Mouse (Mus musculus) MEL (cell line): ENCODE results near the gene Mtfp1. TPM values are rescaled to one million over a fixed set of nuclear protein-coding genes. Genes with fewer than 3 reads are reported as not detected.

Experiments
- DNase-seq: peaks from one replicate; pipeline ENCODE4 v3.0.0; 2011; ENCODE audit warnings: low read depth, low spot score
- H3K27ac ChIP-seq: 2 replicates; pipeline ENCODE4 v1.5.1; 2012; ENCODE audit warnings: low read depth, mild to moderate bottlenecking, control low read depth, low read length, moderate library complexity; ENCODE audit not compliant: control insufficient read depth
- H3K27me3 ChIP-seq, 2 experiments: fragments of 150-350 bp in 1 of 2; sonication (generic) in 1 of 2; 2 replicates each; pipeline ENCODE4 v1.6.1; 2012; ENCODE audit warnings: low read length in 2 of 2, mild to moderate bottlenecking in 2 of 2, improper control_type of control experiment in 1 of 2, moderate library complexity in 1 of 2; ENCODE audit not compliant: insufficient read depth in 2 of 2, control insufficient read depth in 1 of 2
- H3K36me3 ChIP-seq, 2 experiments: 2 replicates each; pipeline ENCODE4 v1.6.1; 2012 to 2014; ENCODE audit warnings: low read length in 2 of 2, improper control_type of control experiment in 1 of 2, inconsistent platforms in 1 of 2, mild to moderate bottlenecking in 1 of 2; ENCODE audit not compliant: insufficient read depth in 2 of 2, control insufficient read depth in 1 of 2
- H3K4me1 ChIP-seq, 2 experiments: fragments of 150-350 bp in 1 of 2; sonication (generic) in 1 of 2; 2 replicates each; pipeline ENCODE4 v1.6.1; 2012; ENCODE audit warnings: low read length in 2 of 2, improper control_type of control experiment in 1 of 2, mild to moderate bottlenecking in 1 of 2; ENCODE audit not compliant: insufficient read depth in 2 of 2, control insufficient read depth in 1 of 2
- H3K4me3 ChIP-seq, 2 experiments: fragments of 150-350 bp in 1 of 2; sonication (generic) in 1 of 2; 2 replicates each; pipeline ENCODE4 v1.5.1; 2012; ENCODE audit warnings: low read depth in 2 of 2, low read length in 2 of 2, mild to moderate bottlenecking in 2 of 2, moderate library complexity in 2 of 2, control low read depth in 1 of 2, improper control_type of control experiment in 1 of 2; ENCODE audit not compliant: control insufficient read depth in 1 of 2, insufficient read depth in 1 of 2
- H3K79me2 ChIP-seq: 2 replicates; pipeline ENCODE4 v1.6.1; 2012; ENCODE audit warnings: mild to moderate bottlenecking, low read length, moderate library complexity; ENCODE audit not compliant: control insufficient read depth, poor library complexity, insufficient read depth
- H3K9ac ChIP-seq: 2 replicates; pipeline ENCODE4 v1.6.1; 2012; ENCODE audit warnings: low read depth, mild to moderate bottlenecking, control low read depth, low read length, moderate library complexity; ENCODE audit not compliant: control insufficient read depth, poor library complexity, severe bottlenecking
- H3K9me3 ChIP-seq: fragments of 150-350 bp; sonication (generic); replicated peaks from 2 replicates; pipeline ENCODE4 v1.6.1; 2012; ENCODE audit warnings: mild to moderate bottlenecking, low read length, improper control_type of control experiment, moderate library complexity; ENCODE audit not compliant: insufficient read depth
- BHLHE40 ChIP-seq: IDR thresholded peaks from 2 replicates; pipeline ENCODE4 v1.6.1; 2012; ENCODE audit warnings: low read depth, mild to moderate bottlenecking, inconsistent platforms, low read length, improper control_type of control experiment, borderline replicate concordance
- CTCF ChIP-seq, 3 experiments: IDR thresholded peaks in 2 of 3; conservative IDR thresholded peaks in 1 of 3; 2 replicates each; pipeline ENCODE4 v1.5.1; 2011 to 2012; ENCODE audit warnings: low read length in 3 of 3, low read depth in 2 of 3, mild to moderate bottlenecking in 2 of 3, improper control_type of control experiment in 1 of 3, inconsistent platforms in 1 of 3, mixed read lengths in 1 of 3, moderate library complexity in 1 of 3; ENCODE audit not compliant: control insufficient read depth in 1 of 3, insufficient read depth in 1 of 3, poor library complexity in 1 of 3, severe bottlenecking in 1 of 3
- EP300 ChIP-seq, 2 experiments: IDR thresholded peaks; 2 replicates each; pipeline ENCODE4 v1.6.1; 2011; ENCODE audit warnings: improper control_type of control experiment in 2 of 2, low read length in 2 of 2, low read depth in 1 of 2, mild to moderate bottlenecking in 1 of 2
- GABPA ChIP-seq: IDR thresholded peaks from 2 replicates; pipeline ENCODE4 v1.6.1; 2012; ENCODE audit warnings: low read depth, mild to moderate bottlenecking, inconsistent platforms, low read length, improper control_type of control experiment, moderate library complexity
- GATA1 ChIP-seq: IDR thresholded peaks from 2 replicates; pipeline ENCODE4 v1.6.1; 2011; ENCODE audit warnings: low read depth, low read length, improper control_type of control experiment
- HCFC1 ChIP-seq: IDR thresholded peaks from 2 replicates; pipeline ENCODE4 v1.6.1; 2012; ENCODE audit warnings: low read depth, mild to moderate bottlenecking, inconsistent platforms, low read length, improper control_type of control experiment, moderate library complexity
- JUND ChIP-seq: IDR thresholded peaks from 2 replicates; pipeline ENCODE4 v1.6.1; 2011; ENCODE audit warnings: low read depth, mild to moderate bottlenecking, improper control_type of control experiment, low read length
- MAFK ChIP-seq: IDR thresholded peaks from 2 replicates; pipeline ENCODE4 v1.6.1; 2011; ENCODE audit warnings: low read depth, mild to moderate bottlenecking, low read length, improper control_type of control experiment, borderline replicate concordance
- MAX ChIP-seq: IDR thresholded peaks from 2 replicates; pipeline ENCODE4 v1.6.1; 2011; ENCODE audit warnings: low read length, improper control_type of control experiment
- MXI1 ChIP-seq: IDR thresholded peaks from 2 replicates; pipeline ENCODE4 v1.6.1; 2011; ENCODE audit warnings: mild to moderate bottlenecking, low read depth, low read length, improper control_type of control experiment
- MYC ChIP-seq: IDR thresholded peaks from 2 replicates; pipeline ENCODE4 v1.6.1; 2011; ENCODE audit warnings: low read depth, mild to moderate bottlenecking, low read length, improper control_type of control experiment, moderate library complexity
- NELFE ChIP-seq: IDR thresholded peaks from 2 replicates; pipeline ENCODE4 v1.6.1; 2011; ENCODE audit warnings: low read depth, low read length, improper control_type of control experiment
- POLR2A ChIP-seq, 2 experiments: IDR thresholded peaks; 2 replicates each; pipeline ENCODE4 v1.6.1; 2011 to 2012; ENCODE audit warnings: low read length in 2 of 2, mild to moderate bottlenecking in 2 of 2, control low read depth in 1 of 2, improper control_type of control experiment in 1 of 2, low read depth in 1 of 2, moderate library complexity in 1 of 2; ENCODE audit not compliant: control insufficient read depth in 1 of 2, insufficient read depth in 1 of 2, poor library complexity in 1 of 2
- RAD21 ChIP-seq: IDR thresholded peaks from 2 replicates; pipeline ENCODE4 v1.6.1; 2011; ENCODE audit warnings: mild to moderate bottlenecking, low read depth, low read length, improper control_type of control experiment
- RCOR1 ChIP-seq: IDR thresholded peaks from 2 replicates; pipeline ENCODE4 v1.6.1; 2012; ENCODE audit warnings: low read depth, mild to moderate bottlenecking, inconsistent platforms, low read length, improper control_type of control experiment
- SIN3A ChIP-seq: IDR thresholded peaks from 2 replicates; pipeline ENCODE4 v1.6.1; 2012; ENCODE audit warnings: low read length, improper control_type of control experiment, inconsistent platforms
- SMC3 ChIP-seq: IDR thresholded peaks from 2 replicates; pipeline ENCODE4 v1.6.1; 2011; ENCODE audit warnings: low read depth, low read length, improper control_type of control experiment
- TAL1 ChIP-seq: IDR thresholded peaks from 2 replicates; pipeline ENCODE4 v1.6.1; 2012; ENCODE audit warnings: mild to moderate bottlenecking, inconsistent platforms, low read length, moderate library complexity, mixed read lengths
- TCF12 ChIP-seq: IDR thresholded peaks from 2 replicates; pipeline ENCODE4 v1.6.1; 2014; ENCODE audit warnings: low read depth, mild to moderate bottlenecking, inconsistent platforms, low read length, improper control_type of control experiment, moderate library complexity
- USF1 ChIP-seq: IDR thresholded peaks from 2 replicates; pipeline ENCODE4 v1.6.1; 2014; ENCODE audit warnings: low read depth, mild to moderate bottlenecking, inconsistent platforms, low read length, improper control_type of control experiment, moderate library complexity
- USF2 ChIP-seq, 2 experiments: IDR thresholded peaks; 2 replicates each; pipeline ENCODE4 v1.6.1; 2011 to 2012; ENCODE audit warnings: improper control_type of control experiment in 2 of 2, low read length in 2 of 2, borderline replicate concordance in 1 of 2, inconsistent platforms in 1 of 2, low read depth in 1 of 2, mild to moderate bottlenecking in 1 of 2; ENCODE audit not compliant: insufficient read depth in 1 of 2
- ZC3H11A ChIP-seq: IDR thresholded peaks from 2 replicates; pipeline ENCODE4 v1.6.1; 2012; ENCODE audit warnings: low read depth, mild to moderate bottlenecking, inconsistent platforms, low read length, improper control_type of control experiment
- ZKSCAN1 ChIP-seq: IDR thresholded peaks from 2 replicates; pipeline ENCODE4 v1.6.1; 2012; ENCODE audit warnings: low read depth, mild to moderate bottlenecking, inconsistent platforms, low read length, improper control_type of control experiment, moderate library complexity
- ZMIZ1 ChIP-seq: IDR thresholded peaks from 2 replicates; pipeline ENCODE4 v1.6.1; 2012; ENCODE audit warnings: low read depth, mild to moderate bottlenecking, inconsistent platforms, low read length, improper control_type of control experiment, moderate library complexity
- ZNF384 ChIP-seq: IDR thresholded peaks from 2 replicates; pipeline ENCODE4 v1.6.1; 2012; ENCODE audit warnings: low read depth, mild to moderate bottlenecking, inconsistent platforms, low read length, improper control_type of control experiment
- polyA plus RNA-seq, 2 experiments: library from polyadenylated mRNA; stranded (reverse) in 1 of 2; unstranded in 1 of 2; fragments of >175 nt in 1 of 2; fragments of >200 nt in 1 of 2; gene quantifications; 2 replicates each; pipeline versions ENCODE4 v1.2.1 to v1.2.4; 2012; ENCODE audit warnings: low replicate concordance in 2 of 2, low read depth in 1 of 2; ENCODE audit not compliant: insufficient read length in 2 of 2, insufficient read depth in 1 of 2, missing spikeins in 1 of 2
- total RNA-seq: library from RNA; depleted of rRNA; stranded (reverse); fragments of 300-350 nt; gene quantifications from 2 replicates; pipeline ENCODE4 v1.2.3, GENCODE M21; 2012

The Mtfp1 gene
- total and polyA plus RNA-seq, 3 experiments = 70.5 to 84.8 TPM; not detected in 1

DNA sequence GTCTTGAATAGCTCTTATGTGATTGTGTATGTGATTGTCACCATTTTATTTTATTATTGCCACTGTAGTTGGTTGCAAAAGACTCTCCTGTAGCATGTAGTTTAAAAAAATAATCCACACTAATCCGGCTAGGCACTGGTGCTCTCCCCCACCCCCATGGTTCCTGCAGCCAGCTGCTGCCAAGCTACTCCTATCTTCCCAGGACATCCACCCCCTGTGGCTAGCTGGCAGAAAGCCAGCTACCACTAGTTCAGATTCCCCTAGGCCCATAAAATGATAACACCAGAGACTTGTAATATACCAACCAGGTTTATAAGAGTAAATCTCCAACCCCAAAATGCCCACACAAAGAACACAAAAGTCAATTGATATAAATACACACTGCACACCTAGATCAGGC is 9.0 kb downstream of the Mtfp1 start (continued):
- TF ChIP-seq USF1 = no peak

DNA sequence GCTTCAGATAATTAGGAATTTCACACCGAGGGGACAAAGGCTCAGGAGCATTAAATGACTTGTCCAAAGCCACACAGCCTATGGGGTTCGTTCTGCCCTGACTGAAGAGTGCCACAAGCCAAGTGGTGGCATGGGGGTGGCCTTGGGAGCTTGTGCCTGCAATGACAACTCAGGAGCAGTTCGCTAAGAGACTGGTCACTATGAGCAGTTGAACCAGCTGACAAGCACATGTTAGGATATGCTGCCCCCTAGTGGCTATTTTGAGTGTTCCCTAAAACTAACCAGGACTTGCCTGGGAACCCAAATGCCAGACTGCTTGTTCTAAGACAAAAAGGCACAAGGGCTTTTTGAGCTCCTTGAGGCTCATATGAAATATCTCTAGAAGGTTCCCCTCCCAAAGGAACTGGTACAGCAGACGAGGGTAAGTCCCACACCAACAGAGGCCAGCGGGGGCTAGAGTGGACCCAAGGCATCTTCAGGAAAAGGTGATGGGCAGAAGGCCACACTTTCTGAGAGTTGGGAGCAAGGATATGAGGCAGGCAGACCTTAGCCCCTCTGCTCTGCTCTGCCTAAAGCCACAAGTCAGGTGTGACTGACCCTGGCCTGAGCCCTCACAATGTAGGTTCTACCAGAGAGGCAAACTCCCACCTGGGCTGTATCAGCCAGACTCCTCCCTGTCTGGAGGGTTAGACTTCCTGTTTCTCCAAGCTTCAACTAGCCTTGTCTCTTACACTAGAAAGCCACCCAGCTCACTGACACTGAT is 11.7 kb downstream of the Mtfp1 start:
- peak; percentile 84 for DNase-seq
- TF ChIP-seq ZNF384 (no peak), USF2 (IDR thresholded peaks at IDR 0.05; ENCODE audit: borderline replicate concordance in 1 of 2, insufficient read depth in 1 of 2, low read depth in 1 of 2, low read length in 2 of 2) (no peak), POLR2A (IDR thresholded peaks at IDR 0.05; ENCODE audit: control insufficient read depth in 1 of 2, insufficient read depth in 1 of 2, low read depth in 1 of 2, low read length in 2 of 2, poor library complexity in 1 of 2) (no peak), ZKSCAN1 (no peak), SMC3 (peak; percentile 68), ZMIZ1 (no peak), EP300 (IDR thresholded peaks at IDR 0.05; ENCODE audit: low read depth in 1 of 2, low read length in 2 of 2) (no peak), SIN3A (no peak), TCF12 (no peak), JUND (no peak), MAX (peak; percentile 82), GABPA (no peak), MYC (peak; percentile 97), BHLHE40 (no peak), CTCF (IDR thresholded peaks at IDR 0.05 in 2 of 3, conservative IDR thresholded peaks at IDR 0.05 in 1 of 3; ENCODE audit: control insufficient read depth in 1 of 3, insufficient read depth in 1 of 3, low read depth in 2 of 3, low read length in 3 of 3, poor library complexity in 1 of 3, severe bottlenecking in 1 of 3) (peak; percentile 69 to 87 (median 86)), RAD21 (peak; percentile 88), GATA1 (no peak), USF1 (peak; percentile 52; the same call in 1 of the 2 replicates), TAL1 (no peak), NELFE (no peak), HCFC1 (no peak), MAFK (no peak), ZC3H11A (peak; percentile 64), MXI1 (no peak), RCOR1 (no peak)
- TF ChIP-seq, all 39 proteins: peak for 7

More for the DNA sequence above, 11.7 kb downstream of the Mtfp1 start:
- Histone ChIP-seq H3K9me3 (no peaks in the 10 kb centered on the region), H3K36me3 (peaks cover 0 to 11% of the 10 kb centered on the region in 2 experiments; a peak in 2 of 4 replicates), H3K79me2 (no peaks in the 10 kb centered on the region), H3K4me3 (no peak overlapping the region), H3K4me1 (peaks cover 3 to 10% of the 10 kb centered on the region in 2 experiments), H3K9ac (no peak overlapping the region), H3K27me3 (no peaks in the 10 kb centered on the region), H3K27ac (no peak overlapping the region)
